Mouse (Mus musculus): ENCODE measurements at regions not wholly inside any gene's neighbourhood (a gene's known extent, or its start where the extent isn't known, plus 50 kb on each side); places are given as distances from the start of the nearest gene placed in this dataset.

DNA sequence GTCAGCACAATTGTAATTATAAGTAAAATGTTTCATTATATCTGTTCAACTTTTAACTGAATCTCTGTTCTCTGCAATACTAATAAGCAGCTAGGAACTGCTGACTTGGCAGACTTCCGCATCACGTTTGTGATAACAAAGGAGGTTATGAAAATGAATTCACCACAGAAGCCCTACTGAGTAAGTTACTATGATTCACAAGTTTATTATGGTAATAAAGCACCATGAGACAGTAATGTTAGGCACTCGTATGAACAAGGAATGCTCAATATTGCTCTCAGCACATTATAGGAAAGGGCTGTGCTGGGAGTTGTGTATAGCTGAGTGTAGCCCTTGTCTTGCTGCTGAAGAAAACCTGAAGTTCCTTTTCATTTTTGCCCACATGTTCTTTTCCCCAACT is 238.9 kb upstream of the Pcdh9 start:
- Histone ChIP-seq H3K4me2 (ENCODE audit: low read depth, low read length) (no peak overlapping the region), H3K36me3 (replicated peaks; ENCODE audit: control insufficient read depth, insufficient read depth, low read depth, low read length) (no peaks in the 10 kb centered on the region), H3K9me3 (replicated peaks; ENCODE audit: control insufficient read depth, low read length) (no peaks in the 10 kb centered on the region), H3K9ac (replicated peaks; ENCODE audit: low read length) (no peak overlapping the region), H3K27ac (replicated peaks; ENCODE audit: low read depth, low read length) (no peak overlapping the region), H3K27me3 (ENCODE audit: control insufficient read depth, insufficient read depth, low read length) (no peaks in the 10 kb centered on the region), H3K4me1 (ENCODE audit: control insufficient read depth, insufficient read depth, low read length) (no peaks in the 10 kb centered on the region), H3K4me3 (ENCODE audit: low read depth, low read length) (no peak overlapping the region)
- no peak for ATAC-seq (replicated peaks; ENCODE audit: insufficient number of reproducible peaks, low FRiP score, low TSS enrichment, low read depth)
- no peak for DNase-seq (ENCODE audit: low spot score)
- WGBS, result 77% methylated on average over 3 of the region's 3 CpGs

DNA sequence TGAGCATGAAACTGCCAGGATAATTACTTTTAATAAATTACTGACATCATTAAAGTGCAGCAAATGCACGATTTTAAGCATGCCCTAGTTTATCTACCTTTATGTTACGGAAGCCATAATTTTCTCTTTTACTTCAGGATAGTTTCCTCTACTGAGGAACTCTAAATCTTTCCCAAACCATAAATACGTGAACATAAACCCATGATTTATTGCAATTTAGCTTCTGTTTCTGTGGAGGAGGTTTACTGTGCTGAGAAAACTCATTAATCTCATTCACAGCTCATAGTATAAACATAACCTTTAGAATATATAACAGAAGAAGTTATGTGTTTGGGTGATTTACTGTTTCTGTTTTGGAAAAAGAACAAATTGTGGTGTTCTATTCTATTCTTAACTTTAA is 233.1 kb upstream of the Pcdh9 start:
- no peaks in the 10 kb centered on the region for H3K27me3 ChIP-seq (ENCODE audit: control insufficient read depth, insufficient read depth, low read length)
- ATAC-seq (replicated peaks; ENCODE audit: insufficient number of reproducible peaks, low FRiP score, low TSS enrichment, low read depth), result no peak

GRCm38 (mm10) chr14:94098856-94099255 is 208.4 kb upstream of the Pcdh9 start:
- ATAC-seq (replicated peaks; ENCODE audit: insufficient number of reproducible peaks, low FRiP score, low TSS enrichment, low read depth) (no peak), DNase-seq (ENCODE audit: low spot score) (no peak)
- no peaks in the 10 kb centered on the region for H3K9me3 ChIP-seq (replicated peaks; ENCODE audit: control insufficient read depth, low read length)
- no peaks in the 10 kb centered on the region for H3K27me3 ChIP-seq (ENCODE audit: control insufficient read depth, insufficient read depth, low read length)
- 73% methylated on average over 2 of the region's 2 CpGs for whole genome bisulfite sequencing
- no peak overlapping the region for H3K9ac ChIP-seq (replicated peaks; ENCODE audit: low read length)
- H3K4me3 ChIP-seq (ENCODE audit: low read depth, low read length), result no peak overlapping the region
- H3K36me3 ChIP-seq (replicated peaks; ENCODE audit: control insufficient read depth, insufficient read depth, low read depth, low read length), result no peaks in the 10 kb centered on the region
- no peak overlapping the region for H3K27ac ChIP-seq (replicated peaks; ENCODE audit: low read depth, low read length)
- H3K4me1 ChIP-seq (ENCODE audit: control insufficient read depth, insufficient read depth, low read length), result no peaks in the 10 kb centered on the region
- H3K4me2 ChIP-seq (ENCODE audit: low read depth, low read length), result no peak overlapping the region

More for the DNA sequence above, 233.1 kb upstream of the Pcdh9 start:
- 71% methylated on average over 3 of the region's 3 CpGs for WGBS
- Histone ChIP-seq H3K4me1 (ENCODE audit: control insufficient read depth, insufficient read depth, low read length) (no peaks in the 10 kb centered on the region), H3K4me2 (ENCODE audit: low read depth, low read length) (no peak overlapping the region), H3K36me3 (replicated peaks; ENCODE audit: control insufficient read depth, insufficient read depth, low read depth, low read length) (no peaks in the 10 kb centered on the region), H3K4me3 (ENCODE audit: low read depth, low read length) (no peak overlapping the region), H3K9ac (replicated peaks; ENCODE audit: low read length) (no peak overlapping the region), H3K9me3 (replicated peaks; ENCODE audit: control insufficient read depth, low read length) (no peaks in the 10 kb centered on the region), H3K27ac (replicated peaks; ENCODE audit: low read depth, low read length) (no peak overlapping the region)
- DNase-seq (ENCODE audit: low spot score), result no peak

GRCm38 (mm10) chr14:94093989-94094388 is 203.5 kb upstream of the Pcdh9 start:
- Histone ChIP-seq H3K4me1 (ENCODE audit: control insufficient read depth, insufficient read depth, low read length) (no peaks in the 10 kb centered on the region), H3K9me3 (replicated peaks; ENCODE audit: control insufficient read depth, low read length) (no peaks in the 10 kb centered on the region), H3K27ac (replicated peaks; ENCODE audit: low read depth, low read length) (no peak overlapping the region), H3K27me3 (ENCODE audit: control insufficient read depth, insufficient read depth, low read length) (no peaks in the 10 kb centered on the region), H3K9ac (replicated peaks; ENCODE audit: low read length) (no peak overlapping the region), H3K4me3 (ENCODE audit: low read depth, low read length) (no peak overlapping the region), H3K36me3 (replicated peaks; ENCODE audit: control insufficient read depth, insufficient read depth, low read depth, low read length) (no peaks in the 10 kb centered on the region), H3K4me2 (ENCODE audit: low read depth, low read length) (no peak overlapping the region)
- DNase-seq (ENCODE audit: low spot score) (no peak), ATAC-seq (replicated peaks; ENCODE audit: insufficient number of reproducible peaks, low FRiP score, low TSS enrichment, low read depth) (0 out of 2 replicates have a peak, but pooled peaks have one; percentile 62)
